Mouse (Mus musculus): ENCODE data around the gene Nfatc4. TPM values are rescaled to one million over a fixed set of nuclear protein-coding genes. Genes with fewer than 3 reads are reported as not detected.

Nfatc4 gene
- total RNA-seq, 2 experiments from 2014 or later: 1.4 to 2.3 TPM

DNA sequence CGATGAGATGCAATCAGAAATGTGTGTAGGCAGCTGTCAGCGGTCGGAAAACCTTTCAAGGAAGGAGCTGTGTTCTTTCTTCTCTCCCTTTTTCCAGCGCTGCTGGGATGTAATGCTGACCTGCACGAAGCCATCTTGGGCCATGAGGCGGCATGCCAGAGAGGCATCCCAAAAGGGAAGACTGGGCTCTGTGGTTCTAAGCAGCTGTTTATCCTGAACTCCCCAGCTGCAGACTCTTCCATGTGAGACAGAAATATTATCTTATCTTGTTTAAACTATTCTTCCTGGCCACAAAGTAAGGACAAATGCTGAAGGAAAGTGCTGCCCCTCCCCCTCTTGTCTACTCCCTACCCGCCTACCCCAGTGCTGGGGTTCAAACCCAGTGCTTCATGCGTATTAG, 58.0 kb downstream of the Nfatc4 start:
- DNase-seq (ENCODE audit: low spot score in 2 of 2): no peak

GRCm38 (mm10) chr14:55882171-55882641, 59.3 kb downstream of the Nfatc4 start:
- DNase-seq (ENCODE audit: low spot score in 2 of 2): no peak

DNA sequence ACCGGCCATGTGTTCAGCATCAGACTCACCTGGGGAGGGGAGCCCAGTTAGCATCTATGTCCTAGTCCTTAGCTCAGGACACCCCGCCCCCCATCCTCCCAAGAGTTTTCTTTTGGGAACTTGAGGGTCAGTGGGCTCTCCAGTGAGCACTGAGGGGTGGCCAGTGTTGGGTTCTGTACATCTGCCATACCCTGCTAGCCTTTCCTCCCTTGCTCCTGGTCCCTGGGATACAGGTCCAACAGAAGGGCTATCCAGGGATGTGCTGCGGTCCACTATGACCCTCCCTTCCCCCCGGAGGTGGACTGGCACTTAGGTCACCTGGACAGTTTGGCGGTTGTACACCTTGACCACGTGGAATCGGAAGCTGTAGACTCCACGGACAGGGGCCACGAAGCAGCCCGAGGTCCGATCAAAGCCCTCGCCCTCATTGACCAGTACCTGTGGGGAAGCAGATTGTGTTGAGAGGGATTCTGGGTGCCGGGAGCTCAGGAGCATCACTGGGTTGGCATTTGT, 60.3 kb downstream of the Nfatc4 start:
- DNase-seq (ENCODE audit: low spot score in 2 of 2): no peak

Other genes starting within 250 kb of the Nfatc4 start
- not detected for gene Fitm1, start 247.5 kb upstream of the Nfatc4 start, total RNA-seq (2021)
- 10 to 100 TPM; 54.0 to 56.6 TPM for gene Psme1, start 245.0 kb upstream of the Nfatc4 start, total RNA-seq (2021)
- gene Emc9, start 237.8 kb upstream of the Nfatc4 start, total RNA-seq (2021): 10 to 100 TPM; 43.3 to 49.5 TPM
- gene Psme2, start 232.0 kb upstream of the Nfatc4 start, total RNA-seq (2021): 10 to 100 TPM; 53.7 to 57.4 TPM
- gene Rnf31, start 231.4 kb upstream of the Nfatc4 start, total RNA-seq (2021): 10 to 100 TPM; 38.0 to 43.0 TPM
- 10 to 100 TPM; 10.9 to 13.3 TPM for gene Irf9, start 219.6 kb upstream of the Nfatc4 start, total RNA-seq (2021)
- 1 to 10 TPM; 1.4 to 1.8 TPM for gene Rec8, start 205.1 kb upstream of the Nfatc4 start, total RNA-seq (2021)
- gene Ipo4, start 187.2 kb upstream of the Nfatc4 start, total RNA-seq (2021): 100 to 1,000 TPM; 119 to 128 TPM
- 1 to 10 TPM; 2.7 to 3.8 TPM for gene Gm49378, start 185.2 kb upstream of the Nfatc4 start, total RNA-seq (2021)
- gene Tm9sf1, start 179.3 kb upstream of the Nfatc4 start, total RNA-seq (2021): 10 to 100 TPM; 39.6 to 40.8 TPM
- gene Tssk4, start 173.0 kb upstream of the Nfatc4 start, total RNA-seq (2021): 1 to 10 TPM in 1 of 2 experiments, under 1 TPM in 1; 0.79 to 1.2 TPM
- gene Mdp1, start 162.6 kb upstream of the Nfatc4 start, total RNA-seq (2021): 10 to 100 TPM; 45.5 to 52.3 TPM
- gene Gmpr2, start 151.2 kb upstream of the Nfatc4 start, total RNA-seq (2021): 10 to 100 TPM; 23.3 to 26.4 TPM
- gene Nedd8, start 151.0 kb upstream of the Nfatc4 start, total RNA-seq (2021): 100 to 1,000 TPM; 294 to 304 TPM
- gene Tinf2, start 141.3 kb upstream of the Nfatc4 start, total RNA-seq (2021): 10 to 100 TPM; 12.3 to 15.2 TPM
- not detected for gene Tgm1, start 109.2 kb upstream of the Nfatc4 start, total RNA-seq (2021)
- gene Rabggta, start 100.9 kb upstream of the Nfatc4 start, total RNA-seq (2021): 10 to 100 TPM; 43.7 to 45.7 TPM
- gene Dhrs1, start 77.5 kb upstream of the Nfatc4 start, total RNA-seq (2021): 10 to 100 TPM; 83.2 to 98.7 TPM
- 10 to 100 TPM; 11.7 to 14.5 TPM for gene Nop9, start 77.5 kb upstream of the Nfatc4 start, total RNA-seq (2021)
- 1 to 10 TPM; 1.7 to 2.2 TPM for gene Cideb, start 64.7 kb upstream of the Nfatc4 start, total RNA-seq (2021)
- under 1 TPM; 0.12 to 0.13 TPM for gene Ltb4r2, start 61.7 kb upstream of the Nfatc4 start, total RNA-seq (2021)
- gene Ltb4r1, start 57.2 kb upstream of the Nfatc4 start, total RNA-seq (2021): under 1 TPM in 1 of 2 experiments, not detected in 1; 0.45 TPM
- gene Adcy4, start 39.0 kb upstream of the Nfatc4 start, total RNA-seq (2021): 1 to 10 TPM; 3.1 to 4.4 TPM
- gene Ripk3, start 34.3 kb upstream of the Nfatc4 start, total RNA-seq (2021): 1 to 10 TPM in 1 of 2 experiments, under 1 TPM in 1; 0.52 to 1.1 TPM
- gene Nynrin, start 30.9 kb downstream of the Nfatc4 start, total RNA-seq (2021): 1 to 10 TPM; 7.0 to 8.0 TPM
- gene Cbln3, start 61.2 kb downstream of the Nfatc4 start, total RNA-seq (2021): under 1 TPM; 0.15 to 0.64 TPM
- gene Khnyn, start 61.8 kb downstream of the Nfatc4 start, total RNA-seq (2021): 10 to 100 TPM; 11.4 to 12.2 TPM
- 10 to 100 TPM; 71.8 to 74.1 TPM for gene Sdr39u1, start 77.1 kb downstream of the Nfatc4 start, total RNA-seq (2021)
- not detected for gene Cma1, start 121.5 kb downstream of the Nfatc4 start, total RNA-seq (2021)
- not detected for gene Cma2, start 127.8 kb downstream of the Nfatc4 start, total RNA-seq (2021)
- not detected for gene Mcpt1, start 194.8 kb downstream of the Nfatc4 start, total RNA-seq (2021)
- gene Mcpt9, start 207.4 kb downstream of the Nfatc4 start, total RNA-seq (2021): not detected
- gene Mcpt2, start 218.9 kb downstream of the Nfatc4 start, total RNA-seq (2021): not detected
- gene Mcpt4, start 239.2 kb downstream of the Nfatc4 start, total RNA-seq (2021): under 1 TPM in 1 of 2 experiments, not detected in 1; 0.30 TPM